Mouse (Mus musculus): Measurements from ENCODE around the gene Far1. TPM values are rescaled to one million over a fixed set of nuclear protein-coding genes. Genes with fewer than 3 reads are reported as not detected.

The Far1 gene
- polyA plus RNA-seq, 1 experiment from 2014 or later: 58.2 TPM

DNA sequence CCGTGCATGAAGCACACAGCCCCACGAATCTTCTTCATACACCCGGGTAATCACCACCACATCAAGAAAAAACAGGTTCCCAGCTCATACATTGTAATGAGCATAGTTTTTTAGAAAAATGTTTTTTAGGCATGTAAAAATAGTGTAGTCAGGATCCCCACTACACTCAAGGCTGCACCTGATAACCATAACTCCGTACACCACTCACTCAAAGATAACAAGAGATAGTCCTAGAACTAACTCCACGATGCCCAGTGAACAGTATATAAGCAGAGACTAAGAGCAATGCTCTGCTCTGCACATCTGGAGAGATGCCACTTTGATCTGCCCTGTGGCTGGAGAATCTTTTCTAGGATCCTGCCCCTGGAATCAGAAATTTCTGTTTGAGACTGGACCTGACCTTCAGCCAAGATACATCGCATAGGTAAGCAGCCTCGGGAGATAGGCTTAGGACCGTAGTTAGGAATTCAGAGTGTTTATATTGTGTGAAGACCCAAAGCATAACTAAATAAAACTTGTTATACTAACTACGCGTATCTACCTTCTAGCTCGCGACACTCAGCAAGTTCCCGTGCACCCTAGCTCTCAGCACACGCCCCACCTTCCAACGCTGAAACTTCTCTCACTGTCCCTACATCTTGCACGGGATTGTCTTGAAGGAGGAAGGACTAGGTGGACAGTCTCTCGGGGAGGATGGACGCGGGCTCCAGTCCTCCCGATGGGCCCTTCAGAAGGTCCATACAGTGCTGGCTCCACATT, 928 bp upstream of the Far1 start:
- peak overlapping the region; percentile 93 for H3K4me3 ChIP-seq
- no peaks in the 10 kb centered on the region for H3K9me3 ChIP-seq
- H3K4me1 ChIP-seq (replicated peaks): peaks cover 26% of the 10 kb centered on the region
- peak; percentile 2; the same call in 1 of the 2 replicates for ATAC-seq (ENCODE audit: low FRiP score, low read depth)
- WGBS: 18% methylated on average over 20 of the region's 20 CpGs
- H3K9ac ChIP-seq: peak overlapping the region; percentile 53
- peak overlapping the region; percentile 77 for H3K27ac ChIP-seq (replicated peaks)
- peak overlapping the region; percentile 91 for H3K4me2 ChIP-seq
- no peaks in the 10 kb centered on the region for H3K36me3 ChIP-seq
- H3K27me3 ChIP-seq: no peaks in the 10 kb centered on the region

DNA sequence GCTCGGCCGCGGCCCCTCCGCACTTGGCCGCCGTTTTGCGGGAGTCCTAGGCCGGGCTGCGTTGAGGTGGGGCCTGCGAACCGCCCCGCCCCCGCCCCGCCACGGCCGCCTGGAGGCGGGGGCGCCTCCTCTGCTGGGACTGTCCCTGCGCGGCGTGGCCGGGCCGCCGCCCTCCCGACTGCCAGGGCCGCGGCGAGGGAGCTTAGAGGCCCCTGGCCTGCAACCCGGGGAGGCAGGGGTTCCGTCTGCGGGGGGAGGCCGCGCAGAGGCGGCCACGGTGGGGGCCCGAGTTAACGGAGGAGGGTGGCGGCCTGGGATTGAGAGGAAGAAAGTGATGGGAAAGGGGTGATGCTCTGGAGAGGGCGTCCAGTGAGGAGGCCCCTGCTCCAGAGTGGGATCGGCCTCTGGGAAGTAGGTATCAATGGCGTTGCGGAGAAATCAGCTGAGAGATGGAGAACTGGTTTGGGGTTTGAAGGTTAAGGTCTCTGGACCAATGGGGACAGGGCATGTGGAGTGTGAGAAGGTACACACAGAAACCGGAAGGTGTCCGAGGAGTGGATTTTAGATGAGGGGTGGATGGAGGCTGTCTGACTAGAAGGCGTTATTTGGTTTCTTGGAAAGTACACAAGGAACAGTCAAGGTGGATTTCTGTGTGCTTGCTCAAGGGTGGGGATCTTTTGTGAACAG, 472 bp downstream of the Far1 start:
- under 1% methylated on average over 24 of the region's 45 CpGs for WGBS
- Histone ChIP-seq H3K4me2 (peak overlapping the region; percentile 70), H3K9ac (peak overlapping the region; percentile 96)

DNA sequence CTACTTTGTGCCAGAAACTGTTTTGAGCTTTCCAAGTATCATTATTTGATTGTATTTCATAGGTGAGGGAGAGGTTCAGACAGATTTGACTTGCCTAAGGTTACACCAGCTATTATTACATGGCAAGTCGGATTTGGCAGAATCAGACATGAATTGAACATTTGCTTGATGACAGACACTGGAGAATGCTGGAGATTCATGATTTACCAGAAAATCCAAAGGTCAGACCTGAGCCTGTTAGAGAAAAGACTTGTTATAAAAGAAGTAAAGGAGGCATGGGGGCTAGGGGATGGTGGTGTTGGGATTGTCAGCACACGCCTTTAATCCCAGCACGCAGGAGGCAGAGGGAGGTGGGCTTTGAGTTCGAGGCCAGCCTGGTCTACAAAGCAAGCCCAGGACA, 2.2 kb downstream of the Far1 start:
- H3K4me3 ChIP-seq: no peak overlapping the region
- 80% methylated on average over 4 of the region's 4 CpGs for WGBS
- H3K36me3 ChIP-seq: no peaks in the 10 kb centered on the region
- H3K27ac ChIP-seq (replicated peaks): no peak overlapping the region
- H3K27me3 ChIP-seq: no peaks in the 10 kb centered on the region
- no peak overlapping the region for H3K9ac ChIP-seq
- peaks cover 26% of the 10 kb centered on the region for H3K4me1 ChIP-seq (replicated peaks)
- no peak for ATAC-seq (ENCODE audit: low FRiP score, low read depth)
- no peak overlapping the region; the same call in 1 of the 2 replicates for H3K4me2 ChIP-seq
- no peaks in the 10 kb centered on the region for H3K9me3 ChIP-seq

More for the DNA sequence above, 472 bp downstream of the Far1 start:
- peak; percentile 75; the same call in 1 of the 2 replicates for ATAC-seq (ENCODE audit: low FRiP score, low read depth)
- H3K9me3 ChIP-seq: no peaks in the 10 kb centered on the region
- H3K36me3 ChIP-seq: no peaks in the 10 kb centered on the region
- no peaks in the 10 kb centered on the region for H3K27me3 ChIP-seq
- H3K4me3 ChIP-seq: peak overlapping the region; percentile 93
- peaks cover 26% of the 10 kb centered on the region for H3K4me1 ChIP-seq (replicated peaks)
- H3K27ac ChIP-seq (replicated peaks): peak overlapping the region; percentile 95

DNA sequence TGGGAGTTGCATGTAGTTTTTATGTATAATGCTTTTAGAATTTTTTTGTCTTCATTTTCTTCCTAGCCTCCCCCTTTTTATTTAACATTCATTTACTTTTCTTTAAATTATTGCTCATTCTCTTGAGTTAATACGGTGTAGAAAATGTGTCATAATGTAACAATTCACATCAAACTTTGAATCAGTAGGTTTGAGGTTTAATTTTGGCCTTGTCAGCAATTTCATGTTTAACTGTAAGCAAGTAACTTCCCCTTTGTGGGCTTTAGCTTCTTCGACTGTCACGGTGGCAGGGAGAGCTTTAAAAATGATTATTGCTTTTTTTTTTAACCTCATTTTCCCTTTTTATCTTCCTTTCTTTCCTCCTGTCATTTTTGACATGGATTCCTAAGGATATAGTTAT, 4.8 kb downstream of the Far1 start:
- Histone ChIP-seq H3K9me3 (no peaks in the 10 kb centered on the region), H3K36me3 (no peaks in the 10 kb centered on the region), H3K4me2 (no peak overlapping the region), H3K9ac (no peak overlapping the region), H3K27me3 (no peaks in the 10 kb centered on the region), H3K4me1 (replicated peaks) (peaks cover 20% of the 10 kb centered on the region), H3K27ac (replicated peaks) (no peak overlapping the region), H3K4me3 (no peak overlapping the region)
- 78% methylated on average over 3 of the region's 3 CpGs for WGBS
- no peak for ATAC-seq (ENCODE audit: low FRiP score, low read depth)

DNA sequence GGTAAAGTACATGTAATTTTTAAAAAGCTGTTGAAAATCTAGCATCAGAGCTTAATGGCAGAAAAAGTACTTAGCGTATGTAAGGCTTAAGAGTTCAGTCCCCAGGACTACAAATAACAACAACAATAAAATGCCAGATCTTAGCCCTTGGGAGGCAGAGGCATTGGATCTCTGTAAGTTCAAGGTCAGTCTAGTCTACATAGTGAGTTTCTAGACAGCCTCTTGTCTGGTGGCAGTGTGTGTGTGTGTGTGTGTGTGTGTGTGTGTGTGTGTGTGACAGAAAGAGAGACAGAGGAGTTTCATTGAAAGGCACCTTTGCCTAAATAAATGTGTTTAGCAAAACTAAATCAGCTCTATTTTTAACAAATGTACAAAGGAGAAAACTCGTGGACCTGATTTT, 5.3 kb downstream of the Far1 start:
- H3K27ac ChIP-seq (replicated peaks): no peak overlapping the region
- H3K9ac ChIP-seq: no peak overlapping the region
- no peak overlapping the region for H3K4me2 ChIP-seq
- H3K4me1 ChIP-seq (replicated peaks): peaks cover 20% of the 10 kb centered on the region
- no peaks in the 10 kb centered on the region for H3K27me3 ChIP-seq
- 92% methylated on average over 2 of the region's 2 CpGs for WGBS
- ATAC-seq (ENCODE audit: low FRiP score, low read depth): no peak
- no peaks in the 10 kb centered on the region for H3K36me3 ChIP-seq
- no peaks in the 10 kb centered on the region for H3K9me3 ChIP-seq
- no peak overlapping the region for H3K4me3 ChIP-seq

DNA sequence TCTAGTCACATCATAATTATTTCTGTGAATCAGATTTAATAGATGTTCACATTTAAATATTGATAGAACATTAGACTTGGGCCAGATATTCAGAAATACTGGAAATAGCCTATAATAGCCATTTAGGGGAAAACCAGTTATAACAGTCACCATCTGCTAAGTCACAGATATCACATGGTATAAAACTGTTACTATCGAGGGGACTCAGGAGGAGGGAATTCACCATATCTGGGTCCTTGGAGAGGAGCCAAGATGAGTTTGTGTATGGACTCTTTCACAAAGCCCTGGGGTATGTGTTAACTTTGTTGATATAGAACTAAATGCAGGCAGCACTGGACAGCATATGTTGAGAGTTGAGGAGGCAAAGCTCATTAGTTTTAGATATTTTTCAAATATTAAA, 29.5 kb downstream of the Far1 start:
- WGBS: 35% methylated on average over 1 of the region's 1 CpGs
- Histone ChIP-seq H3K36me3 (peaks cover 26% of the 10 kb centered on the region), H3K4me2 (no peak overlapping the region), H3K9me3 (no peaks in the 10 kb centered on the region), H3K27me3 (no peaks in the 10 kb centered on the region), H3K4me3 (no peak overlapping the region), H3K27ac (replicated peaks) (no peak overlapping the region), H3K4me1 (replicated peaks) (no peaks in the 10 kb centered on the region), H3K9ac (no peak overlapping the region)
- ATAC-seq (ENCODE audit: low FRiP score, low read depth): no peak

DNA sequence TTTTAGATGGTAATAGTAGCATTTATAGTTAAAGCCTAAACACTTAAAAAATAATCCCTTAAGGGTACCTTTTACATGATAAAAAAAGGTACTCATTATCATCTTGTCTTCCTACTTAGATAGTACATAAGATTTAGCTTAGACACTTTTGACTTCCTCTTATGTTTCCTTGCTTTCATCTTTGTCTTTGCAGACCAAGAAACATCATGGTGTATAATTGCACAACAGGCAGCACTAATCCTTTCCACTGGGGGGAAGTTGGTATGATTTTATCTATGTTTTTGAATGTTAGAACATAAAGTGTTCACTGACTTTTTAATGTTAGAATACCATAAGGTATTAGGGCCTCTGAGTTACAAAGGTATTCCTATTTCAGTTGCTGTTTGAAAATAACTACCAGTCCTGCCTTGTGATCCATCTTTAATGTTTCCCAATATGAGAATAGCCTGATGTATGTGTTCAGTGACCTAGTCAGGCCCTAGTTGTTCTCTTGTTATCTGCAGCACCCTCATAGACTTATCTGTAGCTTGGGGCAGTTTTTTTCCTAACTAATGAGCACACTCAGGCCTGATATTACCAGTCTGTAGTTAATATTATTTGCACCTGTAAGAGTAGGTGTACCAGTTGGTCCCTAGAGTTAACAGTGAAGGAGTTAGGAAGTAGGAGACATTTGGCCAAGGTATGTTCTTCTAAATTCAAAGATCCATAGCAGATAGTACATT, 38.3 kb downstream of the Far1 start:
- Histone ChIP-seq H3K4me1 (replicated peaks) (no peaks in the 10 kb centered on the region), H3K9ac (no peak overlapping the region), H3K27me3 (no peaks in the 10 kb centered on the region), H3K36me3 (peaks cover 27% of the 10 kb centered on the region), H3K4me2 (no peak overlapping the region), H3K27ac (replicated peaks) (no peak overlapping the region), H3K9me3 (no peaks in the 10 kb centered on the region), H3K4me3 (no peak overlapping the region)
- no peak for ATAC-seq (ENCODE audit: low FRiP score, low read depth)

DNA sequence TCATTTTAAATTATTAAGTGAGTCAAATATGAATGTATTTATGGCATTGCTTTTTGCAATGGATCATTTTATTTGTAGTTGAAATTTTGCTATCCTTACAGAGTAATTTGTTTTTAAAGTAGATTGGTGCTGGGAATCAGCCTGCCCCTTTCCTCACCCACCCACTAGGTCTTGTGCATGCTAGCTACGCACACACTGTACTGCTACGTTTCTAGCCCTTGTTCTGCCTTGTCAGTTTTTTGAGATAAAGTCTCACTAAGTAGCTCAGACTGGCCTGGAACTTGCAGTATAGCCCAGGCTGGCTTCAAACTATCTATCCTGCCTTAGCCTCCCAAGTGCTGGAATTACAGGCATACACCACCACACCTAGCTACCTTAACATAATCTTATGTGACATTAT, 38.9 kb downstream of the Far1 start:
- no peak overlapping the region for H3K4me3 ChIP-seq
- no peaks in the 10 kb centered on the region for H3K9me3 ChIP-seq
- 86% methylated on average over 2 of the region's 2 CpGs for WGBS
- ATAC-seq (ENCODE audit: low FRiP score, low read depth): no peak
- H3K4me2 ChIP-seq: no peak overlapping the region
- H3K27me3 ChIP-seq: no peaks in the 10 kb centered on the region
- H3K27ac ChIP-seq (replicated peaks): no peak overlapping the region
- no peaks in the 10 kb centered on the region for H3K4me1 ChIP-seq (replicated peaks)
- no peak overlapping the region for H3K9ac ChIP-seq
- H3K36me3 ChIP-seq: peaks cover 24% of the 10 kb centered on the region

DNA sequence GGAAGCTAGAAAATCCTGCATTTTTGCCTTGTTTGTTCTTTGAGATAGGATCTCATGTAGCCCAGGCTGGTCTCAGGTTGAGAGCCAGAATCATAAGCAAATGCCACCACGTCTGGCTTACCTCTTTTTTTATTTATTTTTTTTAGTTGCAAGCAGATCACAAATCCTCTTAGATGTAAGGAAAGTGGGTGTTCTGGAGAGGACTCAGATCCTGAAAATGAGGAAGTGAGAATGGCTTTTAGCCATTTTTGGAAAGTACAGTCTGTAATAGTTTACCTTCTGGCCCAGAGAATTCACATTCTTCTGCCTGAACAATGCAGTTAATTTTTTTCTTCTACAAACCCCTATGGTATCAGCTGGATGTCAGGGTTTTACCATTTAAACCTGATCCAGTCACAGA, 42.5 kb downstream of the Far1 start:
- Histone ChIP-seq H3K27ac (replicated peaks) (no peak overlapping the region), H3K4me2 (no peak overlapping the region), H3K27me3 (no peaks in the 10 kb centered on the region), H3K9ac (no peak overlapping the region), H3K9me3 (no peaks in the 10 kb centered on the region), H3K36me3 (peaks cover 14% of the 10 kb centered on the region), H3K4me1 (replicated peaks) (no peaks in the 10 kb centered on the region), H3K4me3 (no peak overlapping the region)
- WGBS: 83% methylated on average over 1 of the region's 1 CpGs
- ATAC-seq (ENCODE audit: low FRiP score, low read depth): no peak

DNA sequence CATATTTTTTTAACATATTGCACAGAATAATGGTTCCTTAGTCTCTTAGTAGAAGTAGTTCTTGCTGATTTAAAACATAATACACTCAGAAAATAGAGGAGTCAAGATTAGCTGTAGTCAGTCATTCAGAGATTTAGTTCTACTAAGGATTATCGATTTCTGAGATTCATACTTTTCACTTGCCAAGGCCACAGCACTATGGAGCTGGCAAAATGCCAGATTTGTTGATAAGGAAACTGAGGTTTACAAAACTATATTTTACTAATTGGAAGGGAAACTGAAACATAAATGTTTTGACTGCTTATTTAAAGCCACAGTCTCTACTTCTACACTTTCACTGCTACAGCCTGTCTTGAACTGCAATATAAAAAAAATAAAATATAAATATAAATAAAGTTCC, 53.3 kb downstream of the Far1 start:
- Histone ChIP-seq H3K9ac (no peak overlapping the region), H3K4me2 (no peak overlapping the region), H3K9me3 (no peaks in the 10 kb centered on the region), H3K27me3 (no peaks in the 10 kb centered on the region), H3K27ac (replicated peaks) (no peak overlapping the region), H3K36me3 (peaks cover 8% of the 10 kb centered on the region), H3K4me1 (replicated peaks) (no peaks in the 10 kb centered on the region), H3K4me3 (no peak overlapping the region)
- no peak for ATAC-seq (ENCODE audit: low FRiP score, low read depth)
- 96% methylated on average over 1 of the region's 1 CpGs for WGBS

DNA sequence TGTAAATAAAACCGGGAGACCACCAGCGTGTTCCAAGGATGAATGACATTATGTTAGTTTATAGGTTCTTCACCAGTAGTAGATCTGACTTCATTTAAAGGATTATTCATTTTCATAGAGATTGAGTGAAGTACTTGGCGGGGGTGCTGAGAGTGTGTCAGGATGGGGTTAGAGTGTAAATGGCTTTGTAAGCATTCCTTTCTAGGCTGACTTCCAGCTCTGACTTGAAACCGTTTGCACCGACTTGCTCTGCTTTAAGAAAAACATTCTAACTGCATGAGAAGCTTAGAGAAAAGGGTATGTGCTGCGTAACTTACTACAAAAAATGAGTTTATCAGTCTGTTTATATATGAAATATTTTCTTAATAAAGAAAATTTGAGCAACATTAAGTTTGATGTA, 57.5 kb downstream of the Far1 start:
- no peaks in the 10 kb centered on the region for H3K4me1 ChIP-seq (replicated peaks)
- WGBS: 73% methylated on average over 6 of the region's 6 CpGs
- no peak overlapping the region for H3K27ac ChIP-seq (replicated peaks)

DNA sequence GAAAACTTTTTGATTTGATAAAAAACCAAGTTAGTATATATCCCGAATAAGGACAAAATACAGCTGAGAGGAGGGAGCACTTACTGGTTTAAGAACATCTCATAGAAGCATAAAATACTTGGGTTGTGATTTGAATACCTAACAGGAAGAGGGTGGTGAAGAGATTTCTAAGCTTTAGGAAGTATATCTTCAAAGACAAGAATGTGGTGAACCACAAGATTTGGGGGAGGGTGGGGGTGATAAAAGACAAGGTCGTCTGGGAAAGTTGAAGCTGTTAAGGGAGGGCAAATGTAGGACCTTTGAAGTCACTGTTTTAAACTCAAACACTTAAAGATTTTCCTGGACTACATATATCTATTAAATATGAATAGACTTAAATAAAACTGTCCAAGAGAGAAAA, 59.1 kb downstream of the Far1 start:
- H3K4me1 ChIP-seq (replicated peaks): no peaks in the 10 kb centered on the region
- no peak overlapping the region for H3K4me2 ChIP-seq
- H3K36me3 ChIP-seq: no peaks in the 10 kb centered on the region; the same call in 1 of the 2 replicates
- no peak for ATAC-seq (ENCODE audit: low FRiP score, low read depth)
- 80% methylated on average over 2 of the region's 2 CpGs for WGBS
- H3K9me3 ChIP-seq: no peaks in the 10 kb centered on the region
- no peak overlapping the region for H3K27ac ChIP-seq (replicated peaks)
- no peak overlapping the region for H3K4me3 ChIP-seq
- H3K9ac ChIP-seq: no peak overlapping the region
- H3K27me3 ChIP-seq: no peaks in the 10 kb centered on the region

More for the DNA sequence above, 57.5 kb downstream of the Far1 start:
- Histone ChIP-seq H3K4me3 (no peak overlapping the region), H3K9me3 (no peaks in the 10 kb centered on the region), H3K4me2 (no peak overlapping the region), H3K27me3 (no peaks in the 10 kb centered on the region), H3K9ac (no peak overlapping the region), H3K36me3 (peaks cover 8% of the 10 kb centered on the region)
- no peak for ATAC-seq (ENCODE audit: low FRiP score, low read depth)

All from hindbrain, embryonic 15.5 days (tissue).